Mouse (Mus musculus) liver, embryonic 13.5 days (tissue): ENCODE measurements at regions not wholly inside any gene's neighbourhood (a gene's known extent, or its start where the extent isn't known, plus 50 kb on each side); places are given as distances from the start of the nearest gene placed in this dataset.

Source experiments
- ATAC-seq: fragments of 200-750 bp; cut with Nextera tagmentation; 2 replicates; pipeline ENCODE4 v1.8.0; 2017; ENCODE audit warnings: low read depth, mild to moderate bottlenecking, moderate number of reproducible peaks, moderate library complexity
- DNase-seq: peaks from one replicate; pipeline ENCODE4 v3.0.0; 2022
- H3K27ac ChIP-seq: fragments of 300-500 bp; sonication (generic); 2 replicates; pipeline ENCODE4 v1.5.1; 2015; ENCODE audit warnings: moderate library complexity, mild to moderate bottlenecking, inconsistent platforms
- H3K27me3 ChIP-seq: fragments of 300-500 bp; sonication (generic); 2 replicates; pipeline ENCODE4 v1.6.1; 2015; ENCODE audit warnings: mild to moderate bottlenecking, inconsistent platforms
- H3K36me3 ChIP-seq: fragments of 300-500 bp; sonication (generic); 2 replicates; pipeline ENCODE4 v1.6.1; 2015; ENCODE audit warnings: mild to moderate bottlenecking, inconsistent platforms
- H3K4me1 ChIP-seq: fragments of 300-500 bp; sonication (generic); replicated peaks from 2 replicates; pipeline ENCODE4 v1.6.1; 2015; ENCODE audit warnings: inconsistent platforms
- H3K4me2 ChIP-seq: fragments of 300-500 bp; sonication (generic); 2 replicates; pipeline ENCODE4 v1.6.1; 2015; ENCODE audit warnings: inconsistent platforms, mild to moderate bottlenecking, moderate library complexity
- H3K4me3 ChIP-seq: fragments of 300-500 bp; sonication (generic); replicated peaks from 2 replicates; pipeline ENCODE4 v1.5.1; 2015; ENCODE audit warnings: mild to moderate bottlenecking, inconsistent platforms
- H3K9ac ChIP-seq: fragments of 300-500 bp; sonication (generic); 2 replicates; pipeline ENCODE4 v1.6.1; 2015; ENCODE audit warnings: mild to moderate bottlenecking, inconsistent platforms
- H3K9me3 ChIP-seq: fragments of 300-500 bp; sonication (generic); replicated peaks from 2 replicates; pipeline ENCODE4 v1.6.1; 2016; ENCODE audit warnings: inconsistent platforms
- WGBS: fragments of 180-500 bp; shearing (Covaris S2); methylation state at CpG from one replicate; pipeline ENCODE4 v1.1.7; 2015; ENCODE audit not compliant: insufficient replicate concordance; 5-methylcytosine and 5-hydroxymethylcytosine counted together

DNA sequence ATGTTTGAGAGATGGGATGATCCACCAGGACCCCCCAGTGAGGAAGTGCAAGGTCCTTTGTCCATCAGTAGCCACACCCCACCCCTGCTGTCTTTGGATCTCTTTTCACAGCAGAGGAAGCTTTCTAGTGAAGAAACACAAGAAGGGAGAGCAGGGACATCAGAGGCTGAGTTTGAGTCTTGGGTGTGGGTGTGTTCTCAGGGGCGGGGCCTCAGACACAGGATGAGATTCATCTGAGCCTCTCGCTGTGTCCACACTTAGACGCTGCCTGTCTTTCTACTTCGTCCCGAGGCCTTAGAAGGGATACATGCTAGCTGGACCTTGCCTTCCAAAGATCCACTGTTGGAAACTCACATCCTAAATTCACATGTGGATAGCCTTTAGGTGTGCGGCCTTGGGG, 893.5 kb upstream of the Car8 start:
- H3K36me3 ChIP-seq, result no peaks in the 10 kb centered on the region
- WGBS, result 62% methylated on average over 6 of the region's 6 CpGs
- H3K9ac ChIP-seq, result no peak overlapping the region
- no peaks in the 10 kb centered on the region for H3K9me3 ChIP-seq
- no peak overlapping the region for H3K4me2 ChIP-seq
- no peak overlapping the region for H3K27ac ChIP-seq
- ATAC-seq (no peak), DNase-seq (no peak)
- no peak overlapping the region for H3K4me3 ChIP-seq
- peaks cover 5% of the 10 kb centered on the region; the same call in 1 of the 2 replicates for H3K4me1 ChIP-seq
- no peaks in the 10 kb centered on the region for H3K27me3 ChIP-seq

DNA sequence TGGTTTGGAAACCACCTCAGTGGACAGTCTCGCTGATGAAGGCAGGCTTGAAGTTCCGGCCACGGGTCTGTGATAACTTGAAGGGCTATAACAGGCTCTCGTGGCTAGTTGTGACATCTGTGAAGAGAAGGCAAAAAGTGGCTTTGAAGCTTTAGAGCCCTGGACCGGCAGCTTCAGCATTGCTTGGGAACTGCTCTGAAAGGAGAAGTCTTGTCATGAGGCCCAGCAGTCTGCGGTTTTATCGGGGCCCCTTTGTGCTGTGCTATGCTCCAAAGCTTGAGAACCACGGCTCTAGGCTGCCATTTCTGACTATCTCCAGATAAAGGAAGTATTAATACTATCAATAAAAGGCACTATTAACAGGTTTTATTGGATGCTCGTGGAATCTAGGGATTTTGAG, 892.8 kb upstream of the Car8 start:
- Histone ChIP-seq H3K4me2 (no peak overlapping the region), H3K4me3 (no peak overlapping the region), H3K4me1 (peaks cover 5% of the 10 kb centered on the region; the same call in 1 of the 2 replicates), H3K27ac (no peak overlapping the region), H3K27me3 (no peaks in the 10 kb centered on the region), H3K9ac (no peak overlapping the region), H3K36me3 (no peaks in the 10 kb centered on the region), H3K9me3 (no peaks in the 10 kb centered on the region)
- ATAC-seq (no peak), DNase-seq (no peak)
- WGBS, result 30% methylated on average over 9 of the region's 9 CpGs

DNA sequence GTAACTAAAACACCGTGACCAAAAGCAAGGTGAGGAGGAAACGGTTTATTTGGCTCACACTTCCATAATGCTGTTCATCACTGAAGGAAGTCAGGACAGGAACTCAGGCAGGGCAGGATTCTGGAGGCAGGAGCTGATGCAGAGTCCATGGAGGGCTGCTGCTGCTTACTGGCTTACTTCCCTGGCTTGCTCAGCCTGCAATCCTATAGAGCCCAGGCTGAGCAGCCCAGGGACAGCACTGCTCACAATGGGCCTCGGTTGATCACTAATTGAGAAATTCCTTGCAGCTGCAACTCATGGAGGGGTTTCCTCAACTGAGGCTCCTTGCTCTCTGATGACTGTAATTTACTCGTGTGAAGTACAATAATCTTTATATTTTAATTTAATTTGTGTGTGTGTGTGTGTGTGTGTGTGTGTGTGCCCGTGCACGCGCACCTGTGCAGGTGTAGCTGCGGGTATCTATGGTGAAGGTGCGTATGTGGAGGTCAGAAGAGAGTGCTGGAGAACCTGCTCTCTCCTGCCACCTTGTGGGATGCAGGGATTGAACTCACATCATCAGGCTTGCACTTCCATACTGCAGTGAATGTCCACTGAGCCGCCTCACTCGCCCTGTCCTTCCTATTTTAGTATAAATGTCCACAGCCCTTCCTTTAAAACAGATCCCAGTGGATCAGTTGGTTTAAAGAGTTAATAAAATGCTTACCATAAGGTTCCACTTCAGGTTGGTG, 886.6 kb upstream of the Car8 start:
- no peaks in the 10 kb centered on the region for H3K36me3 ChIP-seq
- H3K27ac ChIP-seq, result no peak overlapping the region
- no peak overlapping the region for H3K4me2 ChIP-seq
- H3K27me3 ChIP-seq, result no peaks in the 10 kb centered on the region
- 45% methylated on average over 11 of the region's 11 CpGs for WGBS
- no peaks in the 10 kb centered on the region for H3K9me3 ChIP-seq
- H3K4me3 ChIP-seq, result no peak overlapping the region
- DNase-seq, result no peak
- H3K9ac ChIP-seq, result no peak overlapping the region
- ATAC-seq, result no peak
- H3K4me1 ChIP-seq, result 0 out of 2 replicates have a peak, but pooled peaks cover 6% of the 10 kb centered on the region

DNA sequence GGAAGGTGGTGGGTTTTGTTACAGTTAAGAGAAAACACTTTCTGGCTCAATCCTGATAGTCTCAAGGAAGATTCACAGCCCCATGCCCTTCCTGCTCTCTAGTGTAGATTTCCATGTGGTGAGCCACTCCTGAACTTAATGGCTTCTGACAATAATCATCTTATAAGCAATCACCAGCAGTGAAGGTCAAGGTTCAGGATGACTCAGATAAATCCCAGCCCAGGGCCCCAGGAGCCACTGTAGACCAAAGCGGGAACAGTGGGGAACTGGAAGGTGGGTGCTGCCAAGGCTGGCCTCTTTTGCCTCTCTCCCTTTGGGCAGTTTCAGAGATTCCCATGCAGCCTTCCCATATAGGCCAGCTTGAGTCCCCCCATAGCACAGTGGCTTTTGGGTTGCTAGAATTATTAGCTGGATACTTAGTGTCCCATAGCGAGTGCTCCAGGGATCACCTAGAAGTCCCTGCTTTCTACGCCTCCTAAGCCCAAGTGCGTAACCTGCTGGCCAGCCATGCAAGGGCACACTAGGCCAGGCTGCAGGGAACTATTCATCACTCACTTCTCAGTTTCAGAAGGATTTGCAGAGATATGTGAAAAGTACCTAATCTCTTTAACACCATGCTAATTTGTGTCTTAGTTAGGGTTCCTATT, 885.9 kb upstream of the Car8 start:
- H3K4me1 ChIP-seq, result 0 out of 2 replicates have a peak, but pooled peaks cover 6% of the 10 kb centered on the region
- H3K36me3 ChIP-seq, result no peaks in the 10 kb centered on the region
- H3K27me3 ChIP-seq, result no peaks in the 10 kb centered on the region
- no peak overlapping the region for H3K9ac ChIP-seq
- no peak overlapping the region for H3K27ac ChIP-seq
- no peak overlapping the region for H3K4me3 ChIP-seq
- no peak overlapping the region for H3K4me2 ChIP-seq
- no peak for ATAC-seq
- H3K9me3 ChIP-seq, result no peaks in the 10 kb centered on the region
- no peak for DNase-seq
- WGBS, result 81% methylated on average over 4 of the region's 4 CpGs

DNA sequence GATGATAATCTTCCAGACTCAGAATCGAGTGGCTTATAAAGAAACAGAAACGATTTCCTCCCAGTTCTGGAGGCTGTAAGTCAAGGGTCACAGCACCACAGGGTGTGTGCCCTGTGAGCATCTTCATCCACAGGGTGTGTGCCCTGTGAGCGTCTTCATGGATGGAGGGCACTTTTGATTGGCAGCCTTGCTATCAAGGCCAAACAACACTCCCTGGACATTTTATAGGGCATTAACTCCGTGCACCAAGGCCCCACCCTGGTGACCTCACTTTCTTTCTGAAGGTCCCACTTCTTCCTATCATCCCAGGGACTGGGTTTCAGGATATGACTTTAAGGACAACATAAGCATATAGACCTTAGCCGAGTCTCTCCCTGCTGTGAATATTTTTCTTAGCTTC, 885.3 kb upstream of the Car8 start:
- no peaks in the 10 kb centered on the region for H3K36me3 ChIP-seq
- H3K4me1 ChIP-seq, result 0 out of 2 replicates have a peak, but pooled peaks cover 6% of the 10 kb centered on the region
- H3K4me3 ChIP-seq, result no peak overlapping the region
- H3K9me3 ChIP-seq, result no peaks in the 10 kb centered on the region
- no peak for ATAC-seq
- H3K9ac ChIP-seq, result no peak overlapping the region
- H3K27ac ChIP-seq, result no peak overlapping the region
- H3K4me2 ChIP-seq, result no peak overlapping the region
- no peaks in the 10 kb centered on the region for H3K27me3 ChIP-seq
- WGBS, result 56% methylated on average over 5 of the region's 5 CpGs
- no peak for DNase-seq

DNA sequence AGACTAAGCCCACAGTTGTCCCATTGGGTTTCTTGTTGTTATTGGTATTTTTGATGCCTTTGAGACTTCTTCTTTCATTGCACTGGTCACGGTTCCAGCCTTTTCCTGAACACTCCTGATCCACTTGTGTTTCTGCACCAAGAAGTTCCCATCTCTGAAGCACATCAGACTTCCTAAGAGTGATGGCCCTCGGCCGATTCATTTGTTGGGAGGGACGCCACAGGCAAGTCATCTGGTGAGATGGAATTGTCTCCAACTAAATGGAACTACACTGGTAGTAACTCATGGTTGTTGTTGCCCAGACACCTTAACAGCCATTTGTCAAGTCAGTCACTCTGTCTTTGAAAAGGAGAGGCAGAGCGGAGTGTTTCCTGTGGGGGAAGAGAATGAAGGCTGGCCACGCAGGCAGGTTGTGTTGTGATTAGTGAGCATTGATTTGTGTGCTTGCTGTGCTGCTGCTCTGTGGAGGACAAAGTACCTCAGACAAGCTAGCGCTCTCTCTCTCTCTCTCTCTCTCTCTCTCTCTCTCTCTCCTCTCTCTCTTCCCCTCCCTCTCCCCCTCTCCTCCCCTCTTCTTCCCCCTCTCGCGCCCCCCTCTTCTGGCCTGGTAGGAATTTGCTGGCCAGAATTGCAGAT, 884.7 kb upstream of the Car8 start:
- H3K9me3 ChIP-seq, result no peaks in the 10 kb centered on the region
- H3K27ac ChIP-seq, result no peak overlapping the region
- no peaks in the 10 kb centered on the region for H3K36me3 ChIP-seq
- whole genome bisulfite sequencing, result 47% methylated on average over 9 of the region's 9 CpGs
- no peak overlapping the region for H3K9ac ChIP-seq
- DNase-seq, result no peak
- H3K4me1 ChIP-seq, result 0 out of 2 replicates have a peak, but pooled peaks cover 6% of the 10 kb centered on the region
- no peaks in the 10 kb centered on the region for H3K27me3 ChIP-seq
- H3K4me3 ChIP-seq, result no peak overlapping the region
- H3K4me2 ChIP-seq, result no peak overlapping the region
- ATAC-seq, result no peak

DNA sequence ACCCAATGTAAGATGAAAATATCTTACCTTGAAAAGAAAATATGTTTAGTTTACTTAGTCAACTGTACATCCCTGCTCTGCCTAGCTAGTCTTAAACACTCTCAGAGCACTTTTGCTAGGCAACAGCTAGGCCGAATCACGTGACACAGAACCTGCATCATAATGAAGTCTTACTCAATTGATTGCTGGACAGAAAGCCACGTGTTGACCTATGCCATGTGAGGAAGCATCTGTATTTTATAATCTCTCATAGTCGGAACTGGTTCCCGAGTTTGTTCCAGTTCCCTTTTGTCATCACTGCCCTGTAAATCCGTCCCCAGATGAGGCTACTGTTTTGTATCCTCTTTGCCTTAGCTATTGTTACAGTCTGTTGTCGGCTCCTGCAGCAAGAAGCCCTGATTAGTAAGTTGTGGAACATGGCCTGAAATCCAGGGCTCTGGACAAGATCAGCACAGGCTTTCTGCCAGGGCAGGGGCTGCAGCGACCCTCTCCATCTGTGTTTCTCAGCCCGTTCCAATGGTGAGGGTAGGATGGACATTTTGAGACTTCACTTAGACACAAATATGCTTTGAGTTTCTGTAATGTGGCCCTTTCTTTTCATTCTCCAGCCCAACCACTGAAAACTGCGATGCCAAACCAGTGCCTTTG, 883.9 kb upstream of the Car8 start:
- Histone ChIP-seq H3K36me3 (no peaks in the 10 kb centered on the region), H3K4me3 (no peak overlapping the region), H3K4me1 (0 out of 2 replicates have a peak, but pooled peaks cover 14% of the 10 kb centered on the region), H3K27me3 (no peaks in the 10 kb centered on the region), H3K27ac (no peak overlapping the region), H3K9me3 (no peaks in the 10 kb centered on the region), H3K4me2 (no peak overlapping the region), H3K9ac (no peak overlapping the region)
- ATAC-seq (no peak), DNase-seq (no peak)
- WGBS, result 56% methylated on average over 10 of the region's 10 CpGs

DNA sequence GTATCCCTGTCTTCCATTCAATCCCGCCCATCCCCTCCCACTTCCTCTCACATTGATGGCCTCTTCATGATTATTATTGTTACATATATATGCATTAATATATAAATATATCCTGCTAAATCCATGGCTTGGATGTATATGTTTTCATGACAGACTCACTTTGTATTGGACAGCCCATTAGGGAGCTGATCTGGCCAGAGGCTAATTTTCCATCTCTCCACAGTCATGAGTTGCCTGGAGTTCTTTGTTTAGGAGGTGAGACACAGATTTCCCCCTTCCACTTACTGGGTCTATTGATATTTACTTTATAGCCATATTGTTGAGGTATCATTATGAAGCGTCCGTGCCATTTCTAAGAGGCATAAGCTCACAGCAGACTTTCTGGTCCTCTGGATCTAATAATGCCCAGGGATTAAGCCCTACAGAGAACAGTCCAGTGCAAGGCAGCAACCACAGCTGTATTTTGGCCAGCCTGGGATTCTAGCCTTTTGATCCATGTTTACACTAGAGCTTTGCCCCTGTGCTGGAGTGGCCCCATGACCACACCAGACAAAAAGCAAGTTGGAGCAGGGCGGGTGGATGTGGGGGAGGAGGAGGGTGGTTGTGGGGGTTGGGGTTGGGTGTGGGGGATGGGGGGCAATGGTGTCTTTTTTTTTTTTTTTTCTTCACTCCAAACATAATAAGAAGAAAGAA, 878.3 kb upstream of the Car8 start:
- H3K4me1 ChIP-seq, result peaks cover 19% of the 10 kb centered on the region
- no peaks in the 10 kb centered on the region for H3K27me3 ChIP-seq
- no peak overlapping the region for H3K4me2 ChIP-seq
- ATAC-seq, result peak; percentile 77
- H3K4me3 ChIP-seq, result no peak overlapping the region
- no peaks in the 10 kb centered on the region for H3K9me3 ChIP-seq
- 59% methylated on average over 4 of the region's 4 CpGs for WGBS
- no peak overlapping the region for H3K9ac ChIP-seq
- no peak for DNase-seq
- H3K27ac ChIP-seq, result no peak overlapping the region
- H3K36me3 ChIP-seq, result no peaks in the 10 kb centered on the region

DNA sequence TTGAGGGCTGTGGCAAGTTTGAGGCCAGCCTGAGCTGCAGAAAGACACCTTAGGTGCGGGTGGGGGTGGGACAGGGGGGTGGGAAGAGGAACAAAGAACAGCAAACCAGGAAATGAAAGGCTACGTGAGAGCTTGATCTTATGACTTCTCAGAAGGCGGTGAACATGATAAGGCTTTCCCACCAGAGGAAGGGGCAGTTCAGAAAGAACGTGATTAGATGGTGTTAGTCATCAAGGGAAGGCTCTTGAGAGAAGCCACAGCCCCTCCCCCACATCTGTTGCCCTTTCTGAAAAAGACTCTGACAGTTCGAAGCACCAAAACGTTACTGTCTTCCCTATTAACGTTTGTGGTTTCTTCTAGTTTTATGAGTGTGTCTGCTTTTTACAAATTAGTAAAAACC, 877.0 kb upstream of the Car8 start:
- Histone ChIP-seq H3K4me3 (no peak overlapping the region), H3K4me1 (peaks cover 19% of the 10 kb centered on the region), H3K9me3 (no peaks in the 10 kb centered on the region), H3K27me3 (no peaks in the 10 kb centered on the region), H3K4me2 (no peak overlapping the region), H3K9ac (no peak overlapping the region), H3K36me3 (no peaks in the 10 kb centered on the region), H3K27ac (0 out of 2 replicates have a peak overlapping the region, but pooled peaks have one; percentile 18)
- no peak for ATAC-seq
- 6% methylated on average over 7 of the region's 7 CpGs for WGBS
- DNase-seq, result peak; percentile 21

DNA sequence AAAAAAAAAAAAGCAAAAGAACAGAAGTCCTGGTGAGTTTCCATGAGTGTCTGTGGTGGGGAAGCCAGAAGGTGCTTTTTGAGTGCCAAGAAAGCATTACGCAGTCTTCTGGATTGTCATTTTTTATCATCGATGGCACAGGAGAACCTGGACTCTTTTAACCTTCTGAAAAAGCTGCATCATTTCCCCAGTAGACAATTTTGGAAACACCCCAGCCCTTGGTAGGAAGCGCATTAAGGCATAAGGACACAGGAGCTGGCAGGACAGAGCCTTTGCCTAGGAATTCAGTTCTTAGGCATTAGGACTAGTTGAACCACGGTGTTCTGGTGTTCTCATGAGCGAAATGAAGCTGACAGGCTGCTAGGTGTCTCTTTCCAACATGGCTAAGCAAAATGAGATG, 875.1 kb upstream of the Car8 start:
- ATAC-seq (no peak), DNase-seq (no peak)
- Histone ChIP-seq H3K9me3 (no peaks in the 10 kb centered on the region), H3K4me3 (no peak overlapping the region), H3K27me3 (no peaks in the 10 kb centered on the region), H3K4me1 (peaks cover 22% of the 10 kb centered on the region), H3K4me2 (no peak overlapping the region), H3K9ac (no peak overlapping the region), H3K36me3 (no peaks in the 10 kb centered on the region), H3K27ac (no peak overlapping the region)
- 65% methylated on average over 5 of the region's 5 CpGs for WGBS

DNA sequence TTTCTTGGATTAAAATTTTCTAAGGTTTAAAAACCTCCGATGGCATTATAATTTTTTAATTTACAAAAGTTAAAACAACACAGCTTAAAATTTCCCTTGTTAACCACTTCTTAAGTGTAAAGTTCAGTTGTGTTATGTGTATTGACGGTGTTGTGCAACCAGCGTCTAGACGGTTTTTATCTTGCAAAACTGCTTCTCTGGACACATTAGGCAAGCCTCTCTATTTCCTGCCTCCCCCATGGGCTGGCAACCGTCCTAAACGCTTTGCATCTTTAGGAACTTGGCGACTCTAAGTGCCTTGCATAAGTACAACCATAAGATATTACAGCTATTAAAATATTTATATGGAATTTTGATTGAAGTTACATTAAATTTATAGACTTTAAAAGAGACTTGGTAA, 871.5 kb upstream of the Car8 start:
- Histone ChIP-seq H3K27ac (no peak overlapping the region), H3K4me2 (no peak overlapping the region), H3K4me1 (peaks cover 16% of the 10 kb centered on the region), H3K27me3 (no peaks in the 10 kb centered on the region), H3K9me3 (no peaks in the 10 kb centered on the region), H3K36me3 (no peaks in the 10 kb centered on the region), H3K9ac (no peak overlapping the region), H3K4me3 (no peak overlapping the region)
- WGBS, result 14% methylated on average over 7 of the region's 7 CpGs
- DNase-seq, result no peak
- no peak for ATAC-seq
